In the genomic region with DNA sequence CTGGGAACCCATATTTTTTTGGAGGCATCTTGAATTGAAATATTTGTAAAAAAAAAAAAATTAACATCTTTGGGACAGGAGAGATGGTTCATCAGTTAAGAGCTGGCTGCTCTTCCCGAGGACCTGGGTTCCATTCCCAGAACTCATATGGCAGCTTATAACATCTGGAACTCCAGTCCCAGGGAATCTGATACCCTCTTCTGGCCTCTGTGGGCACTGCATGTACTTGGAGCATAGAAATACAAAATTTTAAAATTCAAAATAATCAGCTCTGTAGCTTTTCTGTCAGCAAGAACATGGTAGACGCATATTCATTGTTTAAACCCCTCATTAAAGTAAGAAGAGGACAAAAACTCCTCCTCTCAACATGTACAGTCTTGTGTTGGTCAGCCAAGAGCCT, we compare ENCODE assay signal across 14 mouse cellular contexts.
"Had no signal": no experiment of that assay in that cellular context is flagged by ENCODE, and none has a peak within 500 bp of the region (broad histone marks: within the 10 kb centered on the region; RNA-seq: fewer than 3 reads in every experiment).

No protein-coding gene starts in this region.

- H3K27me3 ChIP-seq: limb, embryonic 13.5 days; liver, embryonic 15.5 days; lung, embryonic 15.5 days; midbrain, embryonic 13.5 days; neural tube, embryonic 15.5 days had no signal

- H3K27ac ChIP-seq: limb, embryonic 13.5 days; liver, embryonic 15.5 days; lung, embryonic 15.5 days; midbrain, embryonic 13.5 days; neural tube, embryonic 15.5 days had no signal

- ATAC-seq: midbrain, embryonic 13.5 days had no signal

- H3K4me1 ChIP-seq: limb, embryonic 13.5 days; liver, embryonic 15.5 days; lung, embryonic 15.5 days; midbrain, embryonic 13.5 days; neural tube, embryonic 15.5 days had no signal

- H3K4me2 ChIP-seq: limb, embryonic 13.5 days; liver, embryonic 15.5 days; lung, embryonic 15.5 days; midbrain, embryonic 13.5 days; neural tube, embryonic 15.5 days had no signal

- H3K9ac ChIP-seq: limb, embryonic 13.5 days; liver, embryonic 15.5 days; lung, embryonic 15.5 days; midbrain, embryonic 13.5 days; neural tube, embryonic 15.5 days had no signal

- H3K36me3 ChIP-seq: limb, embryonic 13.5 days; liver, embryonic 15.5 days; lung, embryonic 15.5 days; midbrain, embryonic 13.5 days; neural tube, embryonic 15.5 days had no signal

- DNase-seq: kidney, adult 9 months; kidney, postnatal 10 days; layer of hippocampus, postnatal 36 days; left cerebral cortex, postnatal 4 days; lung, postnatal 36 days; right cerebral cortex, adult 18-20 months; right cerebral cortex, postnatal 25 days; thymus, postnatal 4 days had no signal

- H3K9me3 ChIP-seq: liver, embryonic 15.5 days; lung, embryonic 15.5 days; midbrain, embryonic 13.5 days; neural tube, embryonic 15.5 days had no signal

- H3K4me3 ChIP-seq: limb, embryonic 13.5 days; liver, embryonic 15.5 days; lung, embryonic 15.5 days; midbrain, embryonic 13.5 days; myocyte; neural tube, embryonic 15.5 days had no signal
